Mouse (Mus musculus): Measurements from ENCODE around the gene Tril. TPM values are rescaled to one million over a fixed set of nuclear protein-coding genes. Genes with fewer than 3 reads are reported as not detected.

Gene Tril
- polyA plus RNA-seq, 2 experiments: 68.1 to 70.0 TPM

DNA sequence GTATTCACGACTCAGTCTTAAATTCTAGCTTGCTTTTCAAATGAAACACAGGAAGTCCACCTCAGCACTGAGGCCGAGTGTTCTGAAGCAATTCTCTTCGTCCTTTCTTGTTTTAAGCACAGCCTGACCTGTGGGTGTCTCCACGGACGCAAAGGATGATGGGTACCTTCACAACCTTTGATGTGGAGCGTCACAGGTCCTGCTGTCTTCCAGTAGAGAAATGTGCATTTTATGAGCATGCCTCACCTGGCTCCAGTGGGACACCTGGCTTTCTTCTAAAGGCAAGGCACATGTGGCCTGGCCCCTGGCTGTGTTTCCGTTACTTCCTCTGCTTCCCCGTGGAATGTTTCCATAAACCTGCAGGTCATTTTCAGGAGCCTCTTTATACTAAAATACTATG lies 54.9 kb downstream of the Tril start:
- Histone ChIP-seq H3K4me2 (replicated peaks; ENCODE audit: low read depth, low read length, severe bottlenecking) (no peak overlapping the region), H3K4me1 (ENCODE audit: control insufficient read depth, insufficient read depth, low read length) (peaks cover 33% of the 10 kb centered on the region), H3K4me3 (replicated peaks; ENCODE audit: low read length) (no peak overlapping the region), H3K9me3 (ENCODE audit: control insufficient read depth, low read length) (no peaks in the 10 kb centered on the region), H3K9ac (ENCODE audit: low read depth, low read length, severe bottlenecking) (no peak overlapping the region), H3K27me3 (ENCODE audit: control insufficient read depth, insufficient read depth, low read length) (no peaks in the 10 kb centered on the region), H3K27ac (replicated peaks; ENCODE audit: low read depth, low read length) (peak overlapping the region; percentile 70), H3K36me3 (ENCODE audit: control insufficient read depth, insufficient read depth, low read length) (no peaks in the 10 kb centered on the region)
- peak; percentile 34; the same call in 1 of the 2 replicates for ATAC-seq (ENCODE audit: low FRiP score, low read depth)
- 27% methylated on average over 8 of the region's 8 CpGs for WGBS
- DNase-seq (ENCODE audit: low spot score): no peak
- no peak for TF ChIP-seq POLR2A (IDR thresholded peaks at IDR 0.05; ENCODE audit: borderline replicate concordance, extremely low read depth, insufficient read depth, insufficient read length)

Other genes starting within 250 kb of the Tril start
- gene Cpvl, start 157.8 kb upstream of the Tril start, polyA plus RNA-seq (2012; rRNA removed): 0.20 and 0.23 TPM in 2 replicates
- gene Cpvl, start 157.8 kb upstream of the Tril start, polyA plus RNA-seq (2014; fragmentation: Nextera tagmentation; extraction: Ambion mirVana): 0.21 and 0.30 TPM in 2 replicates
- 9.5 and 11.5 TPM in 2 replicates for gene Chn2, start 218.7 kb upstream of the Tril start, polyA plus RNA-seq (2012; rRNA removed)
- 14.3 and 15.4 TPM in 2 replicates for gene Chn2, start 218.7 kb upstream of the Tril start, polyA plus RNA-seq (2014; fragmentation: Nextera tagmentation; extraction: Ambion mirVana)

Data from limb, embryonic 14.5 days (tissue).